Mouse (Mus musculus) left cerebral cortex, adult 8-10 months (tissue): ENCODE data around the gene Cspg5. TPM values are rescaled to one million over a fixed set of nuclear protein-coding genes. Genes with fewer than 3 reads are reported as not detected.

ENCODE experiments used
- DNase-seq, 2 experiments: peaks; one replicate each; pipeline ENCODE4 v3.0.0; 2022; ENCODE audit warnings: low spot score in 2 of 2
- total RNA-seq, 4 experiments: library from RNA; stranded (reverse); gene quantifications; 2 replicates each; pipeline ENCODE4 v1.2.4; 2022

Cspg5 gene
- total RNA-seq, 4 experiments from 2014 or later = 360 to 411 (median 377) TPM

- DNase-seq = no peak
Observed at GRCm38 (mm10) chr9:110250776-110251175, 7.2 kb downstream of the Cspg5 start.

DNA sequence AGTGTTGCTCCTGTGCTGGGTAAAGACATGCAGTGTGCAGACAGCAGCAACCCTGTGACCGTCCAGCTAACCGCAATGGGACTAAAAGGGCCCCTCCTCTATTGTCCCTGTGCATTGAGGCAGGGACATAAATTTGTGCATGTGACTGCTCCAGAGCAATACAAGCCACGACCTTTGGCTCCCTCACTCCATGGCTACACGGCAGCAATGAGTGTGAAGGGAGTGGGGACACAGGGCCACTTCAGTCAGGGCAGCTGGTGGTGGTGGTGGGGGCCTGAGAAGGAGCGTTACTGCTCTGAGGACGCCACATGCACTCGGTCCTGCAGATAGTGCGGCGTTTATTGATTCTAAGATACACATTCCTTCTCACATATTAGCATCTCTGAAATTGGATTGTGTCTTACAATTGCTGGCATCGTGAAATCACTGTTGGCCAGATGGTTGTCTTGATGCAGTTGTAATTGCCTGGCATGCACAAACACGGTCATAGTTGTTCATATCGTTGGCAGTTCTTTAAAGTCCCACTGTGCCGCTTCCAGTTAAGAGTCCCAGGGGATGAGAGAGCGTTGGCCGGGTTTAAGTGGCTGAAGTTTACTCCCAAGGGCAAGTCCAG is 11.9 kb downstream of the Cspg5 start:
- DNase-seq = no peak

- DNase-seq = no peak
Observed at GRCm38 (mm10) chr9:110258646-110259045, 15.1 kb downstream of the Cspg5 start.

GRCm38 (mm10) chr9:110259118-110259517 is 15.5 kb downstream of the Cspg5 start:
- no peak for DNase-seq

GRCm38 (mm10) chr9:110263181-110263580 is 19.6 kb downstream of the Cspg5 start:
- no peak for DNase-seq

DNA sequence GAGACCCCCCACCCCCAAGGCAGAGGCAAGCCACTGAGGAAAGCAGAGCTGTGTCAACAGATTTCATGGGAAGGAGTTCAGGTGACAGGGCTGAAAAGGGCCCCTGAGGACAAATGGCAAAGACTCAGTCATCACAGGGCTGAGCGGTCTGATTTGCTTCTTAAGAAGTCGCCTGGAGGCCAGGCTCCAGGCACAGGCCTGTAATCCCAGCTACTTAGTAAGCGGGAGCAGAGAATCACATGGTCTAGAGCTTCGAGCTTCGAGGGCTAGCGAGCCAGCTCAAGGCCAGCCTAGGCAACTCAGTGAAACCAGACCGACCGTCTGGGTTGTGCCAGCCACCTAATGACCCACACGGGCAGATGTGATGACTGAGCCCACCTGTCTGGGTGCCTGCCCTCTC is 21.4 kb downstream of the Cspg5 start:
- DNase-seq = no peak

DNA sequence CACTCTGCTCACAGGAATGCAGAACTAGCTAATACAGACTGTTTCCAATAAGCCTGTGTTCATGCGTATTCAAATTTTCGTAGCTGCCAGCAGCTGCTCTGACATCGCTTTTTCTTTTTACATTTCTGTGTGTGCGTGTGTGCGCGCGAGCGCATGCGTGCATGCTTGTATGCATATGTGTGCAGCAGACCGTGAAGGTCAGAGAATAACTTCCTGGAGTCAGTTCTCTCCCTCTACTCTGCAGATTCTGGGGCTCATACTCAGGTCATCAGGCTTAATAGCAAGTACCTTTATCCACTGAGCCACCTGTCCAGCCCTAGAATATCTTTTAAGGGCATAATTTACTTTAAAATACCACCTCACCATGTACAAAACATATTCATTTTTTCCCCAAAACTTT is 24.8 kb downstream of the Cspg5 start:
- no peak for DNase-seq

DNA sequence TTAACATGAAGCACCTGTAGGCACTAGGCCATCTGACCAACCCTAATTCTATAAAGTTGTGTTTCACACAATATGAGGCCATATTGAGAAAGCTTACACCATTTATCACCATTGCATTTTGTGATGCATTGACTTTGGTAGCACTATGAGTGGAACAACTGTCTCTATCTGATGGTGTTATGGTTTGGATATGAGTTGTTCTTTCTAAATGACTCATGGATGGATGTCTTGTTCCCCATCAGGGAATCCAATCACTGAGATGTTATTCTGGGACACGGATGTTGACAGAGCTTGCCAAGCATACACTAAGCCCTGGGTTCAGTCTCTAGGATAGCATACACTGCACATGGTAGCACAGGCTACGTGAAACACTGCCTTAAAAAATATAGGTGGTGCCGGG is 28.7 kb downstream of the Cspg5 start:
- no peak for DNase-seq

GRCm38 (mm10) chr9:110273507-110273906 is 29.9 kb downstream of the Cspg5 start:
- DNase-seq = no peak

GRCm38 (mm10) chr9:110275882-110276281 is 32.3 kb downstream of the Cspg5 start:
- DNase-seq = no peak

DNA sequence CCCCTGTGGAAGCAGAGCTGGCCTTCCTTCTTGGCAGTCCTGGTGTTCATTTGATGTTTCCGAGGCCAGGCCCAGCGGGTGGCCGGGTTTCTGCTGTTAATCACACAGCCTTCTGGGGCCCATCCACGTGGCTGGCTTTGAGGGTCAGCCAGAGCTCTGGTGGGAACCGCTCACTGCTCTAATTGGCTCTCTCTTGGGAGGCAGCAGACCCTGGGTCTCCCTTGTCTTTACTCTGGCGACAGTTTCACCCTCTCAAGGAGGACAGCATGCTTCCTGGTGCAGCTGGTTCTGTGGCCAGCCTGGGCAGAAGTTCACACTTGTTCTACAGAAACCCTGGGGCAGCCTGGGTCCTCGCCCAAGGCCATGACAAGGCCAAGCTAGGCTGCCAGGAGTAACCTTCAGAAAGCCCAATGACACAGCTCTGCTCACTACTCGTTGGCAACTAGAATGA is 33.9 kb downstream of the Cspg5 start:
- DNase-seq = peak; percentile 37 to 87

DNA sequence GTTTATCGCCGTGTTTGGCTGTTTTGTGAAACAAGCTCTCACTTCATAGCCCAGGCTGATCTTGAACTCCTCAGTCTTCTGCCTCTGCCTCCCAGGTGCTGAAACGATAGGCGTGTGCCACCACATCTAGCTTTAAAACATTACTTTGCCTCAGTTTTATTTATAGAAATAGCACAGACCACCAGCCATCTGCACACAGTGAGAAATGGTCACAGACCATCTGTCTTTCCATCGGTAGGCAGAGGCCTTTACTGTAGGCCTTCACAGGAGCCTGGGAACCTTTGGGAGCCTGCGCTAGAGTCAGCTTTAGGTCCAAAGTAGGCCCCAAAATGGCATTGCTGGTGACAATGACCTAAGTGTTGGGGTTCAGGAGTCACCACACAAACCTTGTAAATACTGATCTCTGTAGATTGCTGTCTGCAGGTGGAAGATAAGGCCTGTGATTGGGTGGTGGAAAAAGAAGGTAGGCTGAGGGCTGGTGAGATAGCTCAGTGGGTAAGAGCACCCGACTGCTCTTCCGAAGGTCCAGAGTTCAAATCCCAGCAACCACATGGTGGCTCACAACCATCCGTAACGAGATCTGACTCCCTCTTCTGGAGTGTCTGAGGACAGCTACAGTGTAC is 40.6 kb downstream of the Cspg5 start:
- DNase-seq = peak in 1 of 2 experiments; percentile 36

DNA sequence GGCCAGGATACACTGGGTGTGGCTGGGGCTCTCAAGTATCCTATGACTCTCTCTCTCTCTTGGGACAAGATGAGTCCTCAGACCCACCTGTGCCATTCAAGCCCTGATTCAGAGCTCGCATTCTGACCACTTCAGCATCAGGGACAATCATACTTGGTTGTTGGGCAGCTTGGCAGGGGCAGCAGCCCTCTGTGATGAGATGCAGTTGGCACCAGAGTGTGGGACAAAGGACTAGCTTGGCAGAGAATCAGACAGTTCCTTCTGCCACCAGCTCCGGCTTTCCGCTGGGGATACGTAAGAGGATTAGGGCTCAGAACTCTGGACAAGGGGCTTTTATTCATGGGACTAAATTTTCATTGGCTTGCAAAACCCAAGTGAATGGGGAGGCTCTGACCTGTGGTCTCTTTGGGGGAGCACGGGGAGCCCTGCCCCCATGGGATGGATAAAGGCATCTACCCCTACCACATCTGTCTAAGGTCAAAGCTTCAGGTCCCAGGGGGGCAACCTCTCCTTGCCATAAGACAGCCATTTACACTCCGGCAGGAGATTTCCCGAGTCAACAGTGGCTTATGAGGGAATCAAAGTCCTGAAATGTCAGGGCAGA is 43.8 kb downstream of the Cspg5 start:
- DNase-seq = peak in 1 of 2 experiments; percentile 81

- peak; percentile 36 to 40 for DNase-seq
Observed at GRCm38 (mm10) chr9:110293254-110293718, 49.7 kb downstream of the Cspg5 start.

- peak; percentile 31 to 45 for DNase-seq
Observed at GRCm38 (mm10) chr9:110293873-110294415, 50.4 kb downstream of the Cspg5 start.

DNA sequence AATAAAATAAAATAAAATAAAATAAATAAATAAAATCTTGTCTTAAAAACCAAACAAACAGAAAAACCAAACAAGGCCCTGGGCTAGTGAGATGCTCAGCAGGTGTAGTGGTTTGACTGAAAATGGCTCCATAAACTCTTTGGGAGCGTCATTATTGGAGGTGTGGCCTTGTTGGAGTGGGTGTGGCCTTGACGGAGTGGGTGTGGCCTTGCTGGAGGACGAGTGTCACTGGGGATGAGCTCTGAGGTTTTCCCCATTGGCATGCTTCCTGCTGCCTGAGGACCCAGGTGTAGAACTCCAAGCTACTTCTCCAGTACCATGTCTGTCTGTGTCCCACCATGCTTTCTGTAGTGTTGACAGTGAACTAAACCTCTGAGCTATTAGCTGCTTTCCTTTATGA is 51.2 kb downstream of the Cspg5 start:
- no peak for DNase-seq

- peak; percentile 72 to 87 for DNase-seq
Observed at GRCm38 (mm10) chr9:110296867-110297627, 53.5 kb downstream of the Cspg5 start.

DNA sequence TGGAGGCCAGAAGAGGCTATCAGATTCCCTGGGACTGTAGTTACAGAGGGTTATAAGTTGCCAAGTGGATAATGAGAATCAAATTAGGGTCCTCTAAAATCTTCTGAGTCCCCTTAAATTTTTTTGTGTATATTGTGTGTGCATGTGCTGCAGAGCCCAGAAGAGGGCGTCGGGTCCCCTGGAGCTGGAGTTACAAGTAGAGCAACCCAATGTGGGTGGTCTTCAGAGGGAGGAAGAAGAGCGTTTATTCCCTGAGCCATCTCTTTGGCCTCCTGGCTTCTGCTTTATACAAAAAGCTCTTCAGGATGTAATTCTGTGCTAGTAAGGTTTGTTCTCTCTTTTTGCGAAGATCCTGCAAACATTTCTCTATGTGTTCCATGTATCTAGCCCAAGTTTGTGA is 60.9 kb downstream of the Cspg5 start:
- DNase-seq = no peak

DNA sequence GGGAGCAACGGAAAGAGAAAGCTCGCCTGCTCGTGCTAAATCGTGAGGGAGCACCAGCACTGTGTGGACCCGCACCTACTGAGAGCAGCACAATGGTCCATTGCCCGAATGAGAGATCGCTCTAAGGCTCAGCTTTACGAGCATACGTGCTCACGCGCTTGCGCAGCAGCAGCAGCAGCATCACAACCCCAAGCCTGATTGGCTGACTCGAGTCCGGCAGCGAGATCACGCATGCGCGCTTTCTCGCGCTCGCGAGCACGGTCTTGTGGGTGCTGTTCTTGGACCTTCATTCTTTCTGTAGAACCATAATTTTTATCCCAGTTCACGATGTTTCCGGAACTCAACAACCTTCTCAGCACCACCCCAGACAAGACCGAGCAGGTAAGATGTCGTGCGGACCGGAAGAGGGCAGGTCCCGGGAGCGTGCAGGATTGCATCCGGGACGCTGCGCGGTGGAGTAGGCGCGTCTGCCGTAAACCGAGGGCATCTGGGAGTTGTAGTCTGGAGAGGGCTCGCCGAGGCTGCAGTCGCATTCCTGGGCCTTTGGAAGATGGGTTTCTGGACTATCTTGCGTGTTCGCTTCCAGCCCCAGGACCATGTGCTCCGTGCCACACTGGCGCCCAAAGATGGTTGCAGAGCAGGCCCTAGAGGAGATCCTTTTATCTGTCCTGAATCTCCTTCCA is 61.5 kb downstream of the Cspg5 start, which contains the start of gene Elp6:
Gene Elp6, plus strand, starts transcription at position 205 of the 683 bp plus-strand sequence.
- DNase-seq = peak; percentile 92 to 94

GRCm38 (mm10) chr9:110306371-110306770 is 62.8 kb downstream of the Cspg5 start:
- DNase-seq = no peak
